Mouse (Mus musculus) small intestine, adult 2 months (tissue): ENCODE data around the gene Mthfd1. TPM values are rescaled to one million over a fixed set of nuclear protein-coding genes. Genes with fewer than 3 reads are reported as not detected.

Source experiments
- H3K27ac ChIP-seq: fragments of 200-500 bp; 2 replicates; pipeline ENCODE4 v1.5.1; 2012; ENCODE audit warnings: low read depth, low read length, control low read depth, inconsistent platforms; ENCODE audit not compliant: insufficient read depth
- H3K27me3 ChIP-seq: fragments of 200-500 bp; 2 replicates; pipeline ENCODE4 v1.6.1; 2012; ENCODE audit warnings: mild to moderate bottlenecking, moderate library complexity, low read length, inconsistent platforms; ENCODE audit not compliant: control insufficient read depth, insufficient read depth
- H3K36me3 ChIP-seq: fragments of 200-500 bp; 2 replicates; pipeline ENCODE4 v1.6.1; 2012; ENCODE audit warnings: mild to moderate bottlenecking, low read length, control low read depth, inconsistent platforms; ENCODE audit not compliant: control insufficient read depth, insufficient read depth
- H3K4me1 ChIP-seq: fragments of 200-500 bp; 2 replicates; pipeline ENCODE4 v1.6.1; 2012; ENCODE audit warnings: low read length, inconsistent platforms, mixed read lengths; ENCODE audit not compliant: control insufficient read depth, insufficient read depth, insufficient read length
- H3K4me3 ChIP-seq: fragments of 200-500 bp; 2 replicates; pipeline ENCODE4 v1.5.1; 2012; ENCODE audit warnings: low read depth, mild to moderate bottlenecking, control low read depth, inconsistent platforms, low read length, moderate library complexity
- CTCF ChIP-seq: fragments of 200-500 bp; IDR thresholded peaks from 2 replicates; pipeline ENCODE4 v1.5.1; 2012; ENCODE audit warnings: low read depth, mild to moderate bottlenecking, control low read depth, inconsistent platforms, low read length, moderate library complexity, mixed read lengths; ENCODE audit not compliant: insufficient replicate concordance, insufficient read length; ENCODE audit errors: extremely low read depth
- POLR2A ChIP-seq: fragments of 200-500 bp; IDR thresholded peaks from 2 replicates; pipeline ENCODE4 v1.6.1; 2012; ENCODE audit warnings: low read depth, mild to moderate bottlenecking, control low read depth, inconsistent platforms, low read length, moderate library complexity
- WGBS: fragments of 180-500 bp; shearing (Covaris S2); methylation state at CpG from one replicate; pipeline ENCODE4 v1.1.7; 2018; 5-methylcytosine and 5-hydroxymethylcytosine counted together
- polyA plus RNA-seq: library from polyadenylated mRNA; depleted of rRNA; stranded (reverse); fragments of >200 nt; gene quantifications from 2 replicates; pipeline ENCODE4 v1.2.3, GENCODE M21; 2012

Gene Mthfd1
- polyA plus RNA-seq, 1 experiment, result 11.3 TPM

GRCm38 (mm10) chr12:76239145-76239838 is 15.8 kb upstream of the Mthfd1 start:
- WGBS, result 60% methylated on average over 10 of the region's 10 CpGs
- Histone ChIP-seq H3K27ac (no peak overlapping the region), H3K4me3 (no peak overlapping the region), H3K27me3 (no peaks in the 10 kb centered on the region), H3K4me1 (no peaks in the 10 kb centered on the region), H3K36me3 (no peaks in the 10 kb centered on the region)
- TF ChIP-seq POLR2A, result no peak

- no peak for TF ChIP-seq CTCF
- TF ChIP-seq POLR2A, result no peak
- Histone ChIP-seq H3K36me3 (no peaks in the 10 kb centered on the region), H3K4me1 (no peaks in the 10 kb centered on the region), H3K27me3 (no peaks in the 10 kb centered on the region), H3K27ac (no peak overlapping the region), H3K4me3 (no peak overlapping the region)
- WGBS, result 78% methylated on average over 7 of the region's 7 CpGs
Observed at GRCm38 (mm10) chr12:76239839-76240571, 15.1 kb upstream of the Mthfd1 start.

GRCm38 (mm10) chr12:76240670-76241069 is 14.4 kb upstream of the Mthfd1 start:
- Histone ChIP-seq H3K27ac (no peak overlapping the region), H3K4me3 (no peak overlapping the region), H3K36me3 (no peaks in the 10 kb centered on the region), H3K4me1 (no peaks in the 10 kb centered on the region), H3K27me3 (no peaks in the 10 kb centered on the region)
- TF ChIP-seq CTCF (no peak), POLR2A (no peak)
- WGBS, result 83% methylated on average over 3 of the region's 3 CpGs

- WGBS, result 55% methylated on average over 3 of the region's 3 CpGs
- Histone ChIP-seq H3K27me3 (no peaks in the 10 kb centered on the region), H3K36me3 (no peaks in the 10 kb centered on the region), H3K27ac (no peak overlapping the region), H3K4me1 (no peaks in the 10 kb centered on the region), H3K4me3 (no peak overlapping the region)
- TF ChIP-seq CTCF (no peak), POLR2A (no peak)
Observed at GRCm38 (mm10) chr12:76241084-76241483, 14.0 kb upstream of the Mthfd1 start.

GRCm38 (mm10) chr12:76241833-76242232 is 13.3 kb upstream of the Mthfd1 start:
- 48% methylated on average over 5 of the region's 5 CpGs for WGBS
- no peaks in the 10 kb centered on the region for H3K4me1 ChIP-seq

GRCm38 (mm10) chr12:76244981-76245380 is 10.1 kb upstream of the Mthfd1 start:
- no peak overlapping the region for H3K27ac ChIP-seq
- H3K4me1 ChIP-seq, result no peaks in the 10 kb centered on the region
- no peak overlapping the region for H3K4me3 ChIP-seq
- H3K36me3 ChIP-seq, result no peaks in the 10 kb centered on the region
- 84% methylated on average over 8 of the region's 8 CpGs for WGBS
- TF ChIP-seq CTCF (no peak), POLR2A (no peak)
- no peaks in the 10 kb centered on the region for H3K27me3 ChIP-seq

More at GRCm38 (mm10) chr12:76241833-76242232, 13.3 kb upstream of the Mthfd1 start:
- H3K27ac ChIP-seq, result no peak overlapping the region
- no peak overlapping the region for H3K4me3 ChIP-seq
- TF ChIP-seq CTCF (no peak), POLR2A (no peak)
- H3K27me3 ChIP-seq, result no peaks in the 10 kb centered on the region
- no peaks in the 10 kb centered on the region for H3K36me3 ChIP-seq

GRCm38 (mm10) chr12:76246646-76247045 is 8.5 kb upstream of the Mthfd1 start, which contains the start of gene Tex21:
TSS of gene Tex21 (minus strand) at chr12:76246746.
- H3K4me3 ChIP-seq, result no peak within 1 kb of the TSS
- no peak for TF ChIP-seq CTCF
- 79% methylated on average over 6 of the region's 6 CpGs for WGBS

More at GRCm38 (mm10) chr12:76246646-76247045, 8.5 kb upstream of the Mthfd1 start, which contains the start of gene Tex21:
- no peak within 1 kb of the TSS for H3K27ac ChIP-seq
- no peaks in the 10 kb centered on the region for H3K4me1 ChIP-seq
- H3K36me3 ChIP-seq, result no peaks in the 10 kb centered on the region
- no peaks in the 10 kb centered on the region for H3K27me3 ChIP-seq
